Mouse (Mus musculus) erythroid progenitor cell, adult 5-6 weeks (primary cell): ENCODE measurements around the gene Zp2. TPM values are rescaled to one million over a fixed set of nuclear protein-coding genes. Genes with fewer than 3 reads are reported as not detected.

Source experiments
- total RNA-seq, 2 experiments: library from RNA; stranded (forward) in 1 of 2; stranded (reverse) in 1 of 2; fragments of 150-400 nt in 1 of 2; fragments of 186-747, 209-891 nt in 1 of 2; gene quantifications; 2 replicates each; pipeline versions ENCODE4 v1.2.3 to v1.2.4; 2015 to 2017; ENCODE audit warnings: low replicate concordance in 2 of 2

Zp2 gene
- total RNA-seq, 2 experiments from 2014 or later, result not detected

Other genes with a start within 250 kb of the Zp2 start
- gene Lyrm1, start 249.4 kb downstream of the Zp2 start, total RNA-seq (2015; ENCODE audit: low replicate concordance), result 5.0 TPM in 1 of 2 replicates, not detected in the other
- 3.2 TPM in 1 of 2 replicates, not detected in the other for gene Lyrm1, start 249.4 kb downstream of the Zp2 start, total RNA-seq (2017; ENCODE audit: low replicate concordance)
- 0.84 and 6.1 TPM in 2 replicates for gene Dcun1d3, start 249.0 kb downstream of the Zp2 start, total RNA-seq (2015; ENCODE audit: low replicate concordance)
- gene Dcun1d3, start 249.0 kb downstream of the Zp2 start, total RNA-seq (2017; ENCODE audit: low replicate concordance), result 1.4 and 2.8 TPM in 2 replicates
- not detected in 2 replicates for gene Dnah3, start 50.0 kb downstream of the Zp2 start, total RNA-seq (2015; ENCODE audit: low replicate concordance)
- not detected in 2 replicates for gene Dnah3, start 50.0 kb downstream of the Zp2 start, total RNA-seq (2017; ENCODE audit: low replicate concordance)
- gene Tmem159, start 42.9 kb downstream of the Zp2 start, total RNA-seq (2015; ENCODE audit: low replicate concordance), result 0.84 and 2.5 TPM in 2 replicates
- not detected in 2 replicates for gene Tmem159, start 42.9 kb downstream of the Zp2 start, total RNA-seq (2017; ENCODE audit: low replicate concordance)
- gene Anks4b, start 28.6 kb upstream of the Zp2 start, total RNA-seq (2015; ENCODE audit: low replicate concordance), result not detected in 2 replicates
- not detected in 2 replicates for gene Anks4b, start 28.6 kb upstream of the Zp2 start, total RNA-seq (2017; ENCODE audit: low replicate concordance)
- not detected in 2 replicates for gene Crym, start 56.8 kb upstream of the Zp2 start, total RNA-seq (2015; ENCODE audit: low replicate concordance)
- not detected in 2 replicates for gene Crym, start 56.8 kb upstream of the Zp2 start, total RNA-seq (2017; ENCODE audit: low replicate concordance)
- not detected in 2 replicates for gene Abca14, start 58.7 kb upstream of the Zp2 start, total RNA-seq (2015; ENCODE audit: low replicate concordance)
- gene Abca14, start 58.7 kb upstream of the Zp2 start, total RNA-seq (2017; ENCODE audit: low replicate concordance), result not detected in 2 replicates
- not detected in 2 replicates for gene Abca15, start 183.4 kb upstream of the Zp2 start, total RNA-seq (2015; ENCODE audit: low replicate concordance)
- gene Abca15, start 183.4 kb upstream of the Zp2 start, total RNA-seq (2017; ENCODE audit: low replicate concordance), result not detected in 2 replicates